Mouse (Mus musculus) erythroblast, embryonic 14.5 days (primary cell): ENCODE measurements around the gene Bhlhe41.

Experiments
- GATA1 ChIP-seq: IDR thresholded peaks from 2 replicates; pipeline ENCODE4 v1.6.1; 2012; ENCODE audit warnings: low read length, inconsistent platforms, mixed read lengths
- TAL1 ChIP-seq: IDR thresholded peaks from 3 replicates; pipeline ENCODE4 v1.6.1; 2012; ENCODE audit warnings: low read length, inconsistent platforms, mixed read lengths

GRCm38 (mm10) chr6:145904169-145904568 lies 38.8 kb upstream of the Bhlhe41 start:
- TF ChIP-seq TAL1 (no peak), GATA1 (no peak)
